Mouse (Mus musculus): ENCODE results near the gene Mcm5.

GRCm38 (mm10) chr8:75060815-75061214 lies 48.6 kb upstream of the Mcm5 start:
- TF ChIP-seq POLR2A (IDR thresholded peaks at IDR 0.05; ENCODE audit: low read depth, low read length) = no peak
- no peak for TF ChIP-seq CTCF (IDR thresholded peaks at IDR 0.05; ENCODE audit: extremely low read depth, insufficient read length, insufficient replicate concordance, low read depth, low read length)
